Mouse (Mus musculus) kidney, adult 2 months (tissue): ENCODE results near the gene Gm16867. TPM values are rescaled to one million over a fixed set of nuclear protein-coding genes. Genes with fewer than 3 reads are reported as not detected.
"Not testable (repeated sequence)": the region's sequence is repeated elsewhere in the genome, so short reads cannot be mapped to it uniquely, and the experiment has no call there.

Experiments
- DNase-seq: peaks from one replicate; pipeline ENCODE4 v3.0.0; 2021
- H3K27ac ChIP-seq: fragments of 200-500 bp; 2 replicates; pipeline ENCODE4 v1.5.1; 2012; ENCODE audit warnings: low read depth, low read length, control low read depth, inconsistent platforms; ENCODE audit not compliant: insufficient read depth
- H3K27me3 ChIP-seq: fragments of 200-500 bp; replicated peaks from 2 replicates; pipeline ENCODE4 v1.6.1; 2012; ENCODE audit warnings: mild to moderate bottlenecking, moderate library complexity, low read length, inconsistent platforms; ENCODE audit not compliant: control insufficient read depth, insufficient read depth
- H3K36me3 ChIP-seq: fragments of 200-500 bp; 2 replicates; pipeline ENCODE4 v1.6.1; 2012; ENCODE audit warnings: mild to moderate bottlenecking, moderate library complexity, low read length, inconsistent platforms; ENCODE audit not compliant: control insufficient read depth, insufficient read depth
- H3K4me1 ChIP-seq: fragments of 200-500 bp; 2 replicates; pipeline ENCODE4 v1.6.1; 2011; ENCODE audit warnings: low read length; ENCODE audit not compliant: control insufficient read depth, insufficient read depth
- H3K4me3 ChIP-seq: fragments of 200-500 bp; 2 replicates; pipeline ENCODE4 v1.5.1; 2011; ENCODE audit warnings: mild to moderate bottlenecking, low read depth, low read length, control low read depth; ENCODE audit not compliant: insufficient read depth
- WGBS: fragments of 180-500 bp; shearing (Covaris S2); methylation state at CpG from one replicate; pipeline ENCODE4 v1.1.7; 2018; 5-methylcytosine and 5-hydroxymethylcytosine counted together
- polyA plus RNA-seq: library from polyadenylated mRNA; depleted of rRNA; stranded (reverse); fragments of >200 nt; gene quantifications from 2 replicates; pipeline ENCODE4 v1.2.3, GENCODE M21; 2012

Gene Gm16867
- polyA plus RNA-seq, 1 experiment = 8.2 TPM

GRCm38 (mm10) chr14:69464465-69464864, 38.7 kb downstream of the Gm16867 start:
- not testable (repeated sequence) for DNase-seq, H3K4me3 ChIP-seq, H3K27me3 ChIP-seq, H3K4me1 ChIP-seq, H3K27ac ChIP-seq, H3K36me3 ChIP-seq
- no CpG with 5 or more reads among the region's 4 CpGs for whole genome bisulfite sequencing

- H3K36me3 ChIP-seq, H3K4me3 ChIP-seq, DNase-seq, H3K4me1 ChIP-seq, H3K27me3 ChIP-seq, H3K27ac ChIP-seq: not testable (repeated sequence)
- WGBS = no CpG with 5 or more reads among the region's 5 CpGs
Measured at GRCm38 (mm10) chr14:69457691-69458090, 45.5 kb downstream of the Gm16867 start.

- WGBS = no CpG with 5 or more reads among the region's 9 CpGs
- H3K27ac ChIP-seq, H3K36me3 ChIP-seq, H3K4me3 ChIP-seq, DNase-seq, H3K4me1 ChIP-seq, H3K27me3 ChIP-seq: not testable (repeated sequence)
Measured at GRCm38 (mm10) chr14:69454640-69455039, 48.5 kb downstream of the Gm16867 start.

- not testable (repeated sequence) for DNase-seq, H3K27ac ChIP-seq, H3K27me3 ChIP-seq, H3K36me3 ChIP-seq, H3K4me3 ChIP-seq, H3K4me1 ChIP-seq
- WGBS = no CpG with 5 or more reads among the region's 10 CpGs
Measured at GRCm38 (mm10) chr14:69448845-69449244, 54.3 kb downstream of the Gm16867 start.

- not testable (repeated sequence) for H3K36me3 ChIP-seq, DNase-seq, H3K4me3 ChIP-seq, H3K27me3 ChIP-seq, H3K4me1 ChIP-seq, H3K27ac ChIP-seq
- no CpG with 5 or more reads among the region's 1 CpGs for WGBS
Measured at GRCm38 (mm10) chr14:69447006-69447405, 56.2 kb downstream of the Gm16867 start.

- not testable (repeated sequence) for H3K36me3 ChIP-seq, H3K4me3 ChIP-seq, DNase-seq, H3K27ac ChIP-seq, H3K27me3 ChIP-seq, H3K4me1 ChIP-seq
- no CpG with 5 or more reads among the region's 7 CpGs for WGBS
Measured at GRCm38 (mm10) chr14:69443092-69443692, 60.0 kb downstream of the Gm16867 start.

- WGBS = no CpG with 5 or more reads among the region's 7 CpGs
- H3K27ac ChIP-seq, H3K27me3 ChIP-seq, H3K4me1 ChIP-seq, DNase-seq, H3K36me3 ChIP-seq, H3K4me3 ChIP-seq: not testable (repeated sequence)
Measured at GRCm38 (mm10) chr14:69440955-69441354, 62.2 kb downstream of the Gm16867 start.

GRCm38 (mm10) chr14:69438678-69439214, 64.4 kb downstream of the Gm16867 start:
- H3K27ac ChIP-seq, H3K4me1 ChIP-seq, H3K36me3 ChIP-seq, H3K4me3 ChIP-seq, H3K27me3 ChIP-seq, DNase-seq: not testable (repeated sequence)
- WGBS = no CpG with 5 or more reads among the region's 7 CpGs

GRCm38 (mm10) chr14:69421003-69421402, 82.2 kb downstream of the Gm16867 start:
- H3K4me1 ChIP-seq, H3K36me3 ChIP-seq, H3K4me3 ChIP-seq, H3K27ac ChIP-seq, H3K27me3 ChIP-seq, DNase-seq: not testable (repeated sequence)
- WGBS = no CpG with 5 or more reads among the region's 7 CpGs

GRCm38 (mm10) chr14:69417545-69417944, 85.6 kb downstream of the Gm16867 start:
- not testable (repeated sequence) for H3K4me1 ChIP-seq, H3K27me3 ChIP-seq, H3K36me3 ChIP-seq, DNase-seq, H3K27ac ChIP-seq, H3K4me3 ChIP-seq
- WGBS = no CpG with 5 or more reads among the region's 7 CpGs
